31 mouse cellular contexts compared by ENCODE assay signal in the genomic region with DNA sequence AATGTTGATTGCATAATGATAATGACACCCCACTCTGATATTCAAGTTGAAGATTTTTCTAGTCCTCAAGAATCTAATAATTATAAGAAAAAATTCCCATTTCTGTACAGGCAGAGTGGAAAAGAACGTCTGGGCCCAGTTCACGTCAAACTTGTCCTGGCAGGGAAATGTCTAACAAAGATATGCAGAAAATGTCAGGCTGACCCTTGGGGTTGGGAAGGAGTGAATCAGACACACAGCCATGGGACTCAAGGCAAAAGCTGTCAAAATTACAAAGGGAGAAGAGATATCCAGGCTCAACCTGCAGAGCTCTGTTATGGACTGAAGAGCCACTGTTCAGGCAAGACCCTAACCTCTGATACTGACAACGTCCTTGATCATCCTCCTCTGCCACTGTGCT. TPM values are rescaled to one million over a fixed set of nuclear protein-coding genes. Genes with fewer than 3 reads are reported as not detected.
DNase-seq lines count a peak whose midpoint lies in the region; ATAC-seq and TF ChIP-seq lines count a peak whose summit lies in the region.
"Had no signal": no experiment of that assay in that cellular context is flagged by ENCODE, and none has a peak within 500 bp of the region (broad histone marks: within the 10 kb centered on the region; RNA-seq: fewer than 3 reads in every experiment).

No protein-coding gene starts in this region.

- no peak overlapping the region for H3K4me2 ChIP-seq in heart, embryonic 13.5 days
- H3K4me2 ChIP-seq in lung, postnatal 0 days (replicated peaks; ENCODE audit: low read depth, low read length): no peak overlapping the region
- H3K4me2 ChIP-seq: embryonic facial prominence, embryonic 12.5 days; embryonic facial prominence, embryonic 15.5 days; forebrain, embryonic 12.5 days; forebrain, embryonic 15.5 days; heart, embryonic 12.5 days; hindbrain, embryonic 12.5 days; hindbrain, embryonic 15.5 days had no signal

- H3K4me1 ChIP-seq in heart, embryonic 13.5 days: no peaks in the 10 kb centered on the region
- H3K4me1 ChIP-seq in lung, postnatal 0 days (ENCODE audit: insufficient read depth, low read depth, low read length): no peaks in the 10 kb centered on the region
- H3K4me1 ChIP-seq: embryonic facial prominence, embryonic 12.5 days; forebrain, embryonic 12.5 days; forebrain, embryonic 15.5 days; heart, embryonic 12.5 days; hindbrain, embryonic 12.5 days; hindbrain, embryonic 15.5 days had no signal

- WGBS in heart, embryonic 13.5 days: 40% methylated on average over 3 of the region's 3 CpGs
- 55% methylated on average over 3 of the region's 3 CpGs for WGBS in lung, postnatal 0 days

- H3K36me3 ChIP-seq in heart, embryonic 13.5 days: no peaks in the 10 kb centered on the region
- H3K36me3 ChIP-seq in lung, postnatal 0 days (ENCODE audit: insufficient read depth, low read length): no peaks in the 10 kb centered on the region
- H3K36me3 ChIP-seq: embryonic facial prominence, embryonic 12.5 days; embryonic facial prominence, embryonic 15.5 days; forebrain, embryonic 12.5 days; forebrain, embryonic 15.5 days; heart, embryonic 12.5 days; hindbrain, embryonic 12.5 days; hindbrain, embryonic 15.5 days had no signal

- H3K9me3 ChIP-seq in heart, embryonic 13.5 days: no peaks in the 10 kb centered on the region
- no peaks in the 10 kb centered on the region for H3K9me3 ChIP-seq in lung, postnatal 0 days (ENCODE audit: low read length)
- H3K9me3 ChIP-seq: embryonic facial prominence, embryonic 12.5 days; embryonic facial prominence, embryonic 15.5 days; forebrain, embryonic 12.5 days; forebrain, embryonic 15.5 days; heart, embryonic 12.5 days; hindbrain, embryonic 12.5 days; hindbrain, embryonic 15.5 days had no signal

- no peak for ATAC-seq in heart, embryonic 13.5 days (ENCODE audit: extremely low read depth, insufficient number of reproducible peaks, low FRiP score, low TSS enrichment)
- peak; percentile 21 for ATAC-seq in lung, postnatal 0 days
- ATAC-seq: forebrain, embryonic 15.5 days; Patski had no signal

- H3K27me3 ChIP-seq in heart, embryonic 13.5 days (replicated peaks): no peaks in the 10 kb centered on the region
- H3K27me3 ChIP-seq in lung, postnatal 0 days (replicated peaks; ENCODE audit: insufficient read depth, low read length): no peaks in the 10 kb centered on the region
- H3K27me3 ChIP-seq: embryonic facial prominence, embryonic 12.5 days; embryonic facial prominence, embryonic 15.5 days; forebrain, embryonic 12.5 days; forebrain, embryonic 15.5 days; heart, embryonic 12.5 days; hindbrain, embryonic 12.5 days; hindbrain, embryonic 15.5 days had no signal

- intact Hi-C loops in heart, postnatal 36 days (cut with DNase I): no loop called here

- no peak for TF ChIP-seq EP300 in lung, postnatal 0 days (IDR thresholded peaks at IDR 0.05)

- no peak for TF ChIP-seq CTCF in lung, postnatal 0 days (IDR thresholded peaks at IDR 0.05)

- H3K4me3 ChIP-seq in heart, embryonic 13.5 days: no peak overlapping the region
- no peak overlapping the region for H3K4me3 ChIP-seq in lung, postnatal 0 days (ENCODE audit: low read depth, low read length)
- H3K4me3 ChIP-seq: embryonic facial prominence, embryonic 12.5 days; embryonic facial prominence, embryonic 15.5 days; erythroblast, embryonic 14.5 days; forebrain, embryonic 12.5 days; forebrain, embryonic 15.5 days; heart, embryonic 12.5 days; hindbrain, embryonic 12.5 days; hindbrain, embryonic 15.5 days had no signal

- no peak for DNase-seq in heart, postnatal 36 days
- DNase-seq in lung, postnatal 0 days (ENCODE audit: low spot score): no peak
- no peak for DNase-seq in lung, postnatal 10 days
- DNase-seq in 3T3-L1 (ENCODE audit: low read depth, low spot score): peak; percentile 52
- DNase-seq in Muller cell, postnatal 12 days (ENCODE audit: inconsistent ontology term): peak; percentile 47
- no peak for DNase-seq in spleen, adult 12 weeks (ENCODE audit: low spot score)
- DNase-seq: cerebellum, adult 11 months; cerebellum, adult 2 months; cerebellum, adult 9-11 months; cerebellum, postnatal 25 days; gastrocnemius, postnatal 25 days; heart, postnatal 14 days had no signal

- peak overlapping the region; percentile 28; the same call in 1 of the 2 replicates for H3K27ac ChIP-seq in heart, embryonic 13.5 days (replicated peaks)
- no peak overlapping the region for H3K27ac ChIP-seq in lung, postnatal 0 days (ENCODE audit: low read length)
- H3K27ac ChIP-seq: embryonic facial prominence, embryonic 12.5 days; embryonic facial prominence, embryonic 15.5 days; forebrain, embryonic 12.5 days; forebrain, embryonic 15.5 days; hindbrain, embryonic 12.5 days; hindbrain, embryonic 15.5 days had no signal

- H3K9ac ChIP-seq in heart, embryonic 13.5 days: no peak overlapping the region
- H3K9ac ChIP-seq in lung, postnatal 0 days (replicated peaks; ENCODE audit: low read depth): no peak overlapping the region
- H3K9ac ChIP-seq: embryonic facial prominence, embryonic 12.5 days; embryonic facial prominence, embryonic 15.5 days; forebrain, embryonic 12.5 days; forebrain, embryonic 15.5 days; heart, embryonic 12.5 days; hindbrain, embryonic 12.5 days; hindbrain, embryonic 15.5 days had no signal

RNA-seq across cellular contexts. Expression of a gene that starts 15.5 kb away (rescaled TPM):
- polyA plus RNA-seq in heart, embryonic 13.5 days (2015; fragmentation: Nextera tagmentation; extraction: Ambion mirVana): 11.3 and 14.3 TPM in 2 replicates
- total RNA-seq in heart, postnatal 36 days (2021): 1 to 10 TPM; 2.3 to 3.5 TPM
- polyA plus RNA-seq in lung, postnatal 0 days (2015; fragmentation: Nextera tagmentation; extraction: Ambion mirVana): 21.9 and 26.7 TPM in 2 replicates
- total RNA-seq: common myeloid progenitor, adult 5-6 weeks; hematopoietic stem cell, adult 5-6 weeks had no signal
- polyA plus RNA-seq: erythroblast, embryonic 14.5 days; Patski had no signal

RNA-seq across cellular contexts. Expression of a gene that starts 57.4 kb away (rescaled TPM):
- 0.39 and 0.93 TPM in 2 replicates for polyA plus RNA-seq in heart, embryonic 13.5 days (2015; fragmentation: Nextera tagmentation; extraction: Ambion mirVana)
- not detected for total RNA-seq in heart, postnatal 36 days (2021)
- not detected in 2 replicates for polyA plus RNA-seq in lung, postnatal 0 days (2015; fragmentation: Nextera tagmentation; extraction: Ambion mirVana)
- total RNA-seq: adrenal gland, adult 18-20 months; adrenal gland, postnatal 4 days; common myeloid progenitor, adult 5-6 weeks; ES-E14; gastrocnemius, adult 8-10 months; gastrocnemius, postnatal 25 days; heart, adult 18-20 months; heart, postnatal 14 days; hematopoietic stem cell, adult 5-6 weeks had no signal
- polyA plus RNA-seq: embryonic facial prominence, embryonic 12.5 days; erythroblast, embryonic 14.5 days; forebrain, embryonic 12.5 days; gonadal fat pad, adult 2 months; hindbrain, embryonic 15.5 days; intestine, embryonic 14.5 days; Patski had no signal

Comparison
In these comparisons a context has a peak if more than half of its experiments do, and no peak if none do; other contexts are left out.
1. DNase-seq: peak in 3T3-L1 (single experiment) and Muller cell, postnatal 12 days (single experiment); none in heart, postnatal 36 days (0 of 2), lung, postnatal 0 days (single experiment), lung, postnatal 10 days (single experiment) and spleen, adult 12 weeks (single experiment).